Mouse (Mus musculus): Measurements from ENCODE around the gene Stt3b. TPM values are rescaled to one million over a fixed set of nuclear protein-coding genes. Genes with fewer than 3 reads are reported as not detected.

Gene Stt3b
- total and polyA plus RNA-seq, 2 experiments from 2014 or later = 66.0 to 111 TPM

DNA sequence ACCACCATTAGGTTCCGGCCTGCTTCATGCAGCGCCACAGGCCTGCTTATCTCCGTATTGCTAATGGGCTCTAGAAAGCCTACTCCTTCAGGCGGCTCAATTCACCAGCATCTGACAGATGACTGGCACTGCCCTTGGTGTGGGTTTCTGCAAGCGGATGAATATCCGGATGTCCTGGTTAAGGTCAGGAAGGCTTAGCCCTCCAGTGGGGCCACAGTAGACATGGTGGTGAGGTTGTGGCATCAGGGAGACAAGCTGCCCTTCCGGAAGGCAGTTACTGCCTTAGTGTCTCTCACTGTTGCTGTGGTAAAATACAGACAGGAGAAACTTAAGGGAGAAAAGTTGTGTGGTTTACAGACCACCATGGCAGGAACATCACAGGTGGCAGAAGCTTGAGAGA, 89.0 kb downstream of the Stt3b start:
- ATAC-seq (no peak), DNase-seq (ENCODE audit: low spot score) (no peak)
- Histone ChIP-seq H3K27ac (no peak overlapping the region), H3K27me3 (ENCODE audit: insufficient read depth, low read length) (no peaks in the 10 kb centered on the region), H3K4me1 (ENCODE audit: insufficient read depth, low read length) (no peaks in the 10 kb centered on the region), H3K36me3 (ENCODE audit: insufficient read depth, low read length) (no peaks in the 10 kb centered on the region), H3K9ac (replicated peaks; ENCODE audit: low read length) (no peak overlapping the region), H3K4me2 (ENCODE audit: low read depth, low read length) (no peak overlapping the region), H3K9me3 (ENCODE audit: low read length) (no peaks in the 10 kb centered on the region), H3K4me3 (ENCODE audit: low read length) (no peak overlapping the region)
- 89% methylated on average over 7 of the region's 7 CpGs for WGBS
- TF ChIP-seq CTCF (IDR thresholded peaks at IDR 0.05; ENCODE audit: low read depth) = no peak

DNA sequence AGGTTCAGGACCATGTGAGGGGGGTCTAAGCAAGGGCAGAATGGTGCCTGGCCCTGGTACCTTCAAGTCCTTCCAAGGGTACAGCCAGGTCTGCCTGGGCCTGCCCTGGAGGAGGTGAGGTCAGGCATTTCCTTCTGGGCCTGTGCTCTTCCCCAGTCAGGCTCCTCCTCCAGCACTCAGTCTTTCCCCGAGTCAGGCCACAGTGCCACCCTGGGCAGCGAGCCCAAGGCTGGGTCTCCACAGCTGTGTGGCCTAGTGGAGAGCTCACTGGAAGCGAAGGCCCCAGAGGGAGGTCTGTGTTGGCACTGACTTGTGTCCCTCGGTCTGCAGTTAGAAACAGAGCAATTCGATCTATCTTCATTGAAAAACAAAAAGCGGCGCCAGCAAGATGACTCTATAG, 89.8 kb downstream of the Stt3b start:
- Histone ChIP-seq H3K27ac (no peak overlapping the region), H3K4me1 (ENCODE audit: insufficient read depth, low read length) (no peaks in the 10 kb centered on the region), H3K4me3 (ENCODE audit: low read length) (no peak overlapping the region), H3K9ac (replicated peaks; ENCODE audit: low read length) (no peak overlapping the region), H3K9me3 (ENCODE audit: low read length) (no peaks in the 10 kb centered on the region), H3K4me2 (ENCODE audit: low read depth, low read length) (no peak overlapping the region), H3K27me3 (ENCODE audit: insufficient read depth, low read length) (no peaks in the 10 kb centered on the region), H3K36me3 (ENCODE audit: insufficient read depth, low read length) (no peaks in the 10 kb centered on the region)
- no peak for TF ChIP-seq CTCF (IDR thresholded peaks at IDR 0.05; ENCODE audit: low read depth)
- WGBS = 62% methylated on average over 7 of the region's 7 CpGs
- DNase-seq (ENCODE audit: low spot score) = no peak
- ATAC-seq = no peak

DNA sequence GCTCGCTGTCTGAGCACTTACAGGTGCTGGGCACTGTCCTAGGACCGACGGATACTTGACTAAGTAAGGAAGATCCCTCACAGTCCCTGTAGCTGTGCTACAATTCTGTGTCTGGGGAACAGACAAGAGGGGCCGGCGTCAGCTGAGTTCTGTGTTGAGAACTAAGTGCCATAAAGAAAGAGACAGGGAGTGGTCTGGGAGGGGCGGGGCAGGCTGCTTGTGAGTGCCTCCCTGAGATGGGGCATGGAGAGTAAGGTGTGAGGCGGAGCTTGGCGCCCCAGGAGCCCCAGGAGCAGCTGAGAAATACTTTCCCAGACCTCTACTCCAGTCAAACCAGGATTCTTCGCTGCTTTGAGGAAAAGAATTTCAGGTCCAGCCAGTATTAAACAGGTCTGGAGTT, 92.2 kb downstream of the Stt3b start:
- Histone ChIP-seq H3K36me3 (ENCODE audit: insufficient read depth, low read length) (no peaks in the 10 kb centered on the region), H3K4me3 (ENCODE audit: low read length) (no peak overlapping the region), H3K9ac (replicated peaks; ENCODE audit: low read length) (no peak overlapping the region), H3K4me1 (ENCODE audit: insufficient read depth, low read length) (no peaks in the 10 kb centered on the region), H3K27ac (no peak overlapping the region), H3K27me3 (ENCODE audit: insufficient read depth, low read length) (no peaks in the 10 kb centered on the region), H3K9me3 (ENCODE audit: low read length) (no peaks in the 10 kb centered on the region), H3K4me2 (ENCODE audit: low read depth, low read length) (no peak overlapping the region)
- no peak for DNase-seq (ENCODE audit: low spot score)
- no peak for ATAC-seq
- TF ChIP-seq CTCF (IDR thresholded peaks at IDR 0.05; ENCODE audit: low read depth) = no peak
- WGBS = 38% methylated on average over 9 of the region's 9 CpGs

DNA sequence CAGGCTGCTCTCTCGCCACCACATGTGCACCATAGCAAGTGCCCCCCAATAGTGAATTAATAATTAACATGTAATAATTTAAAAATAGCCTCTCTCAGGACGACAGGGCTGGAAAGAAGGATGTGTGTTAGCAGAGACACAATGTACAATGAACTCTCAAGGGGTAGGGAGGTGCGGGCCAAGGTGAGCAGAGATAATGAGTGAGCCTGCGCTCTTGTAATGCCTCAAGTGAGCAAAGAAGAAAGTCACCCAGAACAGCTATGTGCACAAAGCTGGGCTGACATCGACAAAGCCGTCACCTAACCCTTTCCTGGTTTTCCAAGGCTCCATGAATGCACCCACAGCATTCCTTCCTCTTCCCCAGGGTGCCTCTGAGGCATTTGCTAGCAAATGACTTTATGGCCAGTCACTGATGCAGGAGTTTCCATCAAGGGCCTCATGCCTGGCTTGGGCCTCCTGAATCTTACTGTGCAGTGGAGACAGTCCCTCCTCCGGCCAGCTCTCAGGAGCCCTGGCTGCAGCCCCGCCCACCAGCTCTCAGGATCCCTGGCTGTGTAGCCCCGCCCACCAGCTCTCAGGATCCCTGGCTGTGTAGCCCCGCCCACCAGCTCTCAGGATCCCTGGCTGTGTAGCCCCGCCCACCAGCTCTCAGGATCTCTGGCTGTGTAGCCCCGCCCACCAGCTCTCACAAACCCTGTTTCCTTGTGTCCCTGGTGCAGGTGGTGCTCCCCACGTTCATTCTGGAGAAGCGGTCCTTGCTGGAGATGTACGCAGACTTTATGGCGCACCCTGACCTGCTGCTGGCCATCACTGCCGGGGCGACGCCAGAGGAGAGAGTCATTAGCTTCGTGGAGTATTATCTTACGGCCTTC, 94.2 kb downstream of the Stt3b start:
- ATAC-seq (no peak), DNase-seq (ENCODE audit: low spot score) (no peak)
- Histone ChIP-seq H3K36me3 (ENCODE audit: insufficient read depth, low read length) (no peaks in the 10 kb centered on the region), H3K27me3 (ENCODE audit: insufficient read depth, low read length) (no peaks in the 10 kb centered on the region), H3K9ac (replicated peaks; ENCODE audit: low read length) (no peak overlapping the region), H3K4me1 (ENCODE audit: insufficient read depth, low read length) (no peaks in the 10 kb centered on the region), H3K4me2 (ENCODE audit: low read depth, low read length) (no peak overlapping the region), H3K4me3 (ENCODE audit: low read length) (no peak overlapping the region), H3K9me3 (ENCODE audit: low read length) (no peaks in the 10 kb centered on the region), H3K27ac (no peak overlapping the region)
- no peak for TF ChIP-seq CTCF (IDR thresholded peaks at IDR 0.05; ENCODE audit: low read depth)
- 38% methylated on average over 21 of the region's 21 CpGs for WGBS

DNA sequence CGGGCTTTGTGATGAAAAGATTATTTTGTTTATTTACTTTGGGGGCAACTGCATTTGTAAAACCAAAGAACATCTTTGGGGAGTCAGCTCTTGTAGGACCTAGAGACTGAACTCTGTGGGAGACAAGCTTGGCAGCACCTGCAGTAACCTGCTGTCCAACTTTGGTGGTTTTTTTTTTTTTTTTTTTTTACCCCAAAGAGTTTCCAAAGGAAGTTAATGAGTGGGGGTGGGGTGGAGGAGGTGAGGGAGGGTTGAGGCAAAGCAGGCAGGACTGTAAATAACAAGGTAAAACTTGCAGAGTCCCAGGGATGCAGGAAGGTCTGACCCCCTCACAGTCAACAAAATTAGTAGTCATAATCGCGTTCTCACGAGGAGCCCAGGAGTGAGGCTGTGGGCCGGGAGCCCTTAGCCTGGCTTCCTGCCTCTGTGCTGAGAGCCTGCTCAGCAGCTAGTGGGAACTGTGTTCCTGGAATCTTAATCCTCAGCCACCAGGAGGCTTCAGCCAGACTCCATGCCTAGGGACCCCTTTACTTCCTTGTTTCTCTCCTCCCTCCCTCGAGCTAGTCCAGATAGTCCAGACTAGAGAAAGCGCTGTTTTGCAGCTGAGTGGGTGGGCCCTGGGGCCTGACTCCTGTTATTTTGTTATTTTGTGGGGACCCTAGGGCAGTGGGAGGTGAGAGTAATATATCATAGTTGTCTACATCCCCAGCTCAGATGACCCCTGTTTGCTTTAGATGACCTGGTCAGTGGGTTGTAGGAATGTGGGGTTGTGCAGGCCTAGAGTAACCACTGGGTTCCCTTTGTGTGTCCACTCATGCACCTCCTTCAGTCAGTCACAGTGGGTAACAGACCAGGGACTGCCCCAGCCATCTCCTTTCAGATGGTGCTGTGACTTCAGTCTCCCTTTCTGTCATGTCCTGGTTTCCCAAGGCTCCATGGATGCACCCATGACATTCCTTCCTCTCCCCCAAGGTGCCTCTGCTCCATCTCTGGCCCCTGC, 95.3 kb downstream of the Stt3b start:
- no peaks in the 10 kb centered on the region for H3K4me1 ChIP-seq (ENCODE audit: insufficient read depth, low read length)
- 34% methylated on average over 7 of the region's 7 CpGs for WGBS

DNA sequence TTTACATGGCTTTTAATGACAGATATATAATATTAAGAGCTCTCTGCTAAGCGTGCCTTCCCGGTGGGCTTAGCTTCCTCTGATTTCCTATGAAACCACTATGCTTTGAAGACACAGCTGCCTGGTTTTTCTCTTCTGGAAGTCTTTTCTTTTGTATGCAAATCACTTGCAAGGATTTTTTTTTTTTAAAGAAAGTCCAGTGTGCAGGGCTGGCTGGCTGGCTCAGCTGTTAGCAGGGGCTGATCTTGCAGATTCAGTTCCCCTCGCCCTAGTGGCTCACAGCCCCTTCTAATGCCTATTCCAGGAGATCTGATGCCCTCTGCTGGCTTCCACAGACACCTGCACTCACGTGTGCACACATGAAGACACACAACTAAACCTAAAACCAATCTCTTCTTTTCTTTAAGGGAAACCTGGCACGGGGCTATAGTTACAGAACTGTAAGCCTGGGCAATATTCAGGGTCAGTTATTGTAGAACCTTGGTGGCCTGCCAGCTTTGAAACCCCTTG, 96.4 kb downstream of the Stt3b start:
- H3K9ac ChIP-seq (replicated peaks; ENCODE audit: low read length) = no peak overlapping the region
- ATAC-seq = no peak
- H3K4me1 ChIP-seq (ENCODE audit: insufficient read depth, low read length) = no peaks in the 10 kb centered on the region
- 83% methylated on average over 5 of the region's 5 CpGs for WGBS
- H3K36me3 ChIP-seq (ENCODE audit: insufficient read depth, low read length) = no peaks in the 10 kb centered on the region
- H3K4me2 ChIP-seq (ENCODE audit: low read depth, low read length) = no peak overlapping the region
- no peaks in the 10 kb centered on the region for H3K27me3 ChIP-seq (ENCODE audit: insufficient read depth, low read length)
- H3K4me3 ChIP-seq (ENCODE audit: low read length) = no peak overlapping the region
- peak; percentile 44; the same call in 1 of the 2 replicates for TF ChIP-seq CTCF (IDR thresholded peaks at IDR 0.05; ENCODE audit: low read depth)
- DNase-seq (ENCODE audit: low spot score) = no peak
- no peaks in the 10 kb centered on the region for H3K9me3 ChIP-seq (ENCODE audit: low read length)
- no peak overlapping the region for H3K27ac ChIP-seq

More for the DNA sequence above, 95.3 kb downstream of the Stt3b start:
- H3K4me3 ChIP-seq (ENCODE audit: low read length) = no peak overlapping the region
- H3K27me3 ChIP-seq (ENCODE audit: insufficient read depth, low read length) = no peaks in the 10 kb centered on the region
- no peak overlapping the region for H3K4me2 ChIP-seq (ENCODE audit: low read depth, low read length)
- no peak for ATAC-seq
- DNase-seq (ENCODE audit: low spot score) = no peak
- H3K36me3 ChIP-seq (ENCODE audit: insufficient read depth, low read length) = no peaks in the 10 kb centered on the region
- H3K9ac ChIP-seq (replicated peaks; ENCODE audit: low read length) = no peak overlapping the region
- TF ChIP-seq CTCF (IDR thresholded peaks at IDR 0.05; ENCODE audit: low read depth) = 0 out of 2 replicates have a peak, but pooled peaks have one; percentile 9
- no peak overlapping the region for H3K27ac ChIP-seq
- H3K9me3 ChIP-seq (ENCODE audit: low read length) = no peaks in the 10 kb centered on the region

Data from hindbrain, postnatal 0 days (tissue).